Mouse (Mus musculus): ENCODE results near the gene Tusc1.

- TF ChIP-seq USF2 (IDR thresholded peaks at IDR 0.05; ENCODE audit: borderline replicate concordance in 1 of 2, insufficient read depth in 1 of 2, low read depth in 1 of 2, low read length in 2 of 2) (no peak), CTCF (IDR thresholded peaks at IDR 0.05 in 2 of 3, conservative IDR thresholded peaks at IDR 0.05 in 1 of 3; ENCODE audit: control insufficient read depth in 1 of 3, insufficient read depth in 1 of 3, low read depth in 2 of 3, low read length in 3 of 3, poor library complexity in 1 of 3, severe bottlenecking in 1 of 3) (no peak), ZNF384 (IDR thresholded peaks at IDR 0.05; ENCODE audit: low read depth, low read length) (no peak), BHLHE40 (IDR thresholded peaks at IDR 0.05; ENCODE audit: borderline replicate concordance, low read depth, low read length) (no peak), EP300 (IDR thresholded peaks at IDR 0.05; ENCODE audit: low read depth in 1 of 2, low read length in 2 of 2) (no peak), KAT2A (conservative IDR thresholded peaks at IDR 0.05; ENCODE audit: low read depth, low read length) (no peak)
Observed at GRCm38 (mm10) chr4:93307486-93307885, 27.8 kb downstream of the Tusc1 start.
